Mouse (Mus musculus): ENCODE data around the gene Olfr402. TPM values are rescaled to one million over a fixed set of nuclear protein-coding genes. Genes with fewer than 3 reads are reported as not detected.
"Not testable (repeated sequence)": the region's sequence is repeated elsewhere in the genome, so short reads cannot be mapped to it uniquely, and the experiment has no call there.

Olfr402 gene
- not detected for total RNA-seq (2021)
- long read RNA-seq, experiment 1 = 0 reads
- long read RNA-seq, experiment 2 = 0 reads

DNA sequence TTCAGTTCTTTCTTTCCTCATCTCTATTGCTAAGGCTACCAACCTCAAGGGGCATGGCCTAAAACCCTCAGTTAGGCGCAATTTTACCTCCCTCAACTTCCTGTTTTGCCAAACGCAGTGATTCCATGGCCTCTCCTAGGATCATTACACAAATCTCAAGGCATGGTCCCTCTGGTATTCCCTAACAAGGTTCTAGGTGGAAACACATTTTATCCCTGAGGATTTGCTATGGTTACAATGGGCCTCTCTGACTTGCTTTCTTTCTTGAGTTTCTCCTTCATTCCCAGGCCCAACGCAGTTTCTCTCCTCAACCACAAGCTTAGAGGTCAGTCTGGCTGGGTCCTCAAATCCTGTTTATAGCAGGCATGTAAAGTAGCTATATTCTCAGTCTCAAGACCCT, at the start of gene Olfr402:
TSS of gene Olfr402 (plus strand) at position 301 of the 400 bp plus-strand sequence.
- no peak for DNase-seq
- intact Hi-C loops (cut with DNase I) = no loop called here

- DNase-seq = no peak
- intact Hi-C loops (cut with DNase I) = no loop called here
Observed at GRCm38 (mm10) chr11:74105066-74105465, 48.3 kb upstream of the Olfr402 start.

DNA sequence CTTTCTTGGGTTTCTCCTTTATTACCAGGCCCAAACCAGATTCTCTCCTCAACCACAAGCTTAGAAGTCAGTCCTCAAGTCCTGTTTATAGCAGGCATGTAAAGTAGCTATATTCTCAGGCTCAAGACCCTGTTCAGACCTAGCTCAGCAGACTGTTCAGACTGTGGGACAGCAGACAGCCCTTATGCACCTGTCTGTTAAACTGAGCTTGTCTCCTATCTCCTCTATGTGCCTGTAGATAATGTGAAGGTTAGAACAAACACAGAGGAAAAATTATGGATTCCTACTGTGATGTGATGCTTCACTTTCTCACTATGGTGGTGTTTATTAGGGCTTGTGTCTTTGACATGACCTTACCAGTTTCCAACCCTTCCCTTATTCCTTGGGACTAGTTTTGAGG, 39.9 kb upstream of the Olfr402 start, which contains the start of gene Olfr401:
TSS of gene Olfr401 (plus strand) at position 301 of the 400 bp plus-strand sequence.
- intact Hi-C loops (cut with DNase I) = no loop called here

DNA sequence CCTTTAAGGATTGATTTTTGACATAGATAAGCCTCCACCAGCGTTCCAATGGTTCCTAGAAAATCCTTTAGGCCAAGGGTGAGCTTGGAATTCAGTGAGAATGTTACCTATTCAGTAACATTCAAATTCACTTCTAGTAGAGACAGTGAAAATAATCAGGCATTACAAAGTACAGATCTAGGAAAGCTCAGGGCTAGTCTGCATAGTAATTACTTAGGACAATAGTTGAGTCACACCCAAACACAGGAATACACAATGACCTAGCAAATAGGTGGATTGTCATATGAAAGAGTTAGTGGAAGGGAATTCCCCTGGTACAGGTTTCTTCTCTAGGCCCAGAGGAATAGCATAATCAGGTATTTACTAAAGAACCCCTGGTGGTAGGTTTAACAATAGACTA, 13.3 kb upstream of the Olfr402 start:
- intact Hi-C loops (cut with DNase I); DNase-seq: not testable (repeated sequence)

More for the DNA sequence above, 39.9 kb upstream of the Olfr402 start, which contains the start of gene Olfr401:
- no peak for DNase-seq

DNA sequence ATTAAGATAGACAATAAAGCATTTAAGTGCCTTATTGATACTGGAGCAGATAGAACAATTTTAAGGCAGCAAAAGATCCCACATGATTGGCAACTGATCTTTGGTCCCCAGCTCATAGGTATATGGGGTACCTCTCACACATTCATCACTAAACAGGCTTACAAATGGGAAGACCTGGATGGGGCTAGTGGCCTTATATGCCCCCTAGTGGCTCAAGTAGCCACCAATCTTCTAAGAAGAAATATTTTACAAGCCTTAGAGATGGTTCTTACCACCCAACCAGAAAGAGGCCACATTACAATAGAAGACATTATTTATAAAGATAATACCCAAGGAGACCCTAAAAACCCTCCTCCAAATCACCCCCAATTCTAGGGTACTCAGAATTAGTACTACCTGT, 7.5 kb upstream of the Olfr402 start:
- no peak for DNase-seq

DNA sequence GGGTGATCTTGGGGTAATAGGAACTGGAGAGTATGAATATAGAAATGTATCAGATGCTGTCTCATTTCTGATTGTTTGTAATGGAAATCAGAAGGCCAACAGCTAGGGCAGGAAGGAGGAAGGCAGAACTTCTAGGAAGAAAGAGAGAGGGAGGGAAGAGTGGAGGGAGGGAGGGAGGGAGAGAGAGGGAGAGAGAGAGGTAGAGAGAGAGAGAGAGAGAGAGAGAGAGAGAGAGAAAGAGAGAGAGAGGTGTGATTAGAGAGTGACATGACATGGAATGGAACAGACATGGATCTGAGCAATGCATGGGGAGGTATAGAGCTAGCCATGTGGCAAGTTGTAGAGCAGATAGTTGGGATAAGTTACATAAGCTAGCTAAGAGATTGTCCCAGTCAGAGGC, 15.4 kb downstream of the Olfr402 start:
- DNase-seq = no peak
- intact Hi-C loops (cut with DNase I) = no loop called here

More for the DNA sequence above, 7.5 kb upstream of the Olfr402 start:
- intact Hi-C loops (cut with DNase I) = no loop called here

- intact Hi-C loops (cut with DNase I) = no loop called here
- no peak for DNase-seq
Observed at GRCm38 (mm10) chr11:74183168-74183567, 29.8 kb downstream of the Olfr402 start.

DNA sequence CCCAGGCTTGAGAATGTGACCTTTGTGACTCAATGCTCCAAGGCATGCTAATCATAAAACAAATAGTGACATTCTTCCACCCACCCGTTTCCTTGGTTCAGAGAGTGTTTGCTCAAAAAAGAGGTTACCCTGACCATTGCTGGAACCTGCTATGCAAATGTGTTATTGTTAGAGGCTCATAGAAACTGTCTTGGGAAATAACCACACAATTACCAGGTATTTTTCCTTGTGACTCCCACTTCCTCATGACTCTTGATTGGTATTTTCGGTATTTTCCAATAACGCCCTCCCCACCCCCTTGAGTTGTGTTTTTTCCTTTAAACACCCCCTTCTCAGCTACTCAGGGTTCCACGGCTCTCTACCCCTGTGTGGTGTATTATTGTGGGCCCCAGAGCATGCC, 30.4 kb downstream of the Olfr402 start:
- no peak for DNase-seq
- intact Hi-C loops (cut with DNase I) = no loop called here

GRCm38 (mm10) chr11:74185949-74186348, 32.6 kb downstream of the Olfr402 start, which contains the start of gene Olfr403:
Gene Olfr403 (plus strand): TSS chr11:74186249.
- intact Hi-C loops (cut with DNase I) = no loop called here
- DNase-seq = no peak

Other genes starting within 250 kb of the Olfr402 start
- not detected for gene Olfr395, start 244.2 kb upstream of the Olfr402 start, total RNA-seq (2021)
- gene Olfr23, start 216.9 kb upstream of the Olfr402 start, total RNA-seq (2021) = not detected
- gene Olfr397, start 192.7 kb upstream of the Olfr402 start, total RNA-seq (2021) = not detected
- not detected for gene Olfr398, start 163.1 kb upstream of the Olfr402 start, total RNA-seq (2021)
- not detected for gene Olfr139, start 97.0 kb upstream of the Olfr402 start, total RNA-seq (2021)
- gene Olfr399, start 96.9 kb upstream of the Olfr402 start, total RNA-seq (2021) = not detected
- gene Zfp616, start 83.6 kb upstream of the Olfr402 start, total RNA-seq (2021) = not detected
- not detected for gene Olfr401, start 39.8 kb upstream of the Olfr402 start, total RNA-seq (2021)
- not detected for gene Olfr403, start 32.7 kb downstream of the Olfr402 start, total RNA-seq (2021)
- gene Olfr43, start 57.9 kb downstream of the Olfr402 start, total RNA-seq (2021) = not detected
- not detected for gene Olfr406, start 106.3 kb downstream of the Olfr402 start, total RNA-seq (2021)
- gene Olfr59, start 130.2 kb downstream of the Olfr402 start, total RNA-seq (2021) = not detected
- gene Olfr410, start 184.5 kb downstream of the Olfr402 start, total RNA-seq (2021) = not detected
- not detected for gene Olfr411, start 199.1 kb downstream of the Olfr402 start, total RNA-seq (2021)
- not detected for gene Olfr412, start 208.5 kb downstream of the Olfr402 start, total RNA-seq (2021)

Measured in gastrocnemius, postnatal 36 days (tissue).